Mouse (Mus musculus) sigmoid colon, adult 10 weeks (tissue): ENCODE results near the gene Olfr1337. TPM values are rescaled to one million over a fixed set of nuclear protein-coding genes. Genes with fewer than 3 reads are reported as not detected.

ENCODE experiments used
- polyA plus RNA-seq: library from polyadenylated mRNA; stranded (reverse); fragments of 350-450 nt; fragmentation: Illumina TruSeq; extraction: RNeasy Lipid Tissue Mini Kit (QIAGEN cat#74804); gene quantifications from one replicate; pipeline ENCODE4 v1.2.3, GENCODE M21; 2014; ENCODE audit warnings: low read depth, low replicate concordance

The Olfr1337 gene
- polyA plus RNA-seq: not detected

GRCm38 (mm10) chr4:118782486-118782885, at the start of gene Olfr1337:
Gene Olfr1337 (minus strand): TSS chr4:118782586.

GRCm38 (mm10) chr4:118809844-118810243, 27.5 kb upstream of the Olfr1337 start, which contains the start of gene Olfr1335:
Gene Olfr1335 (minus strand): TSS chr4:118809944.

GRCm38 (mm10) chr4:118758637-118759036, 23.7 kb downstream of the Olfr1337 start, which contains the start of gene Olfr1338:
Gene Olfr1338 (minus strand): TSS chr4:118758737.

GRCm38 (mm10) chr4:118731875-118732274, 50.5 kb downstream of the Olfr1337 start, which contains the start of gene Olfr1339:
Gene Olfr1339 (plus strand): TSS chr4:118732175.

Other genes with a start within 250 kb of the Olfr1337 start
- 3.1 TPM for gene Tmem125, start 238.5 kb downstream of the Olfr1337 start, polyA plus RNA-seq
- not detected for gene Cfap57, start 161.8 kb downstream of the Olfr1337 start, polyA plus RNA-seq
- gene Ebna1bp2, start 161.8 kb downstream of the Olfr1337 start, polyA plus RNA-seq: 20.9 TPM
- not detected for gene Olfr62, start 123.6 kb downstream of the Olfr1337 start, polyA plus RNA-seq
- not detected for gene Olfr1342, start 89.8 kb downstream of the Olfr1337 start, polyA plus RNA-seq
- not detected for gene Olfr1341, start 79.1 kb downstream of the Olfr1337 start, polyA plus RNA-seq
- not detected for gene Olfr1340, start 62.4 kb downstream of the Olfr1337 start, polyA plus RNA-seq
- gene Olfr1339, start 50.4 kb downstream of the Olfr1337 start, polyA plus RNA-seq: not detected
- not detected for gene Olfr1338, start 23.8 kb downstream of the Olfr1337 start, polyA plus RNA-seq
- not detected for gene Olfr1335, start 27.4 kb upstream of the Olfr1337 start, polyA plus RNA-seq
- gene Olfr1333, start 53.7 kb upstream of the Olfr1337 start, polyA plus RNA-seq: not detected
- not detected for gene Olfr1331, start 82.1 kb upstream of the Olfr1337 start, polyA plus RNA-seq
- gene Olfr1330, start 106.0 kb upstream of the Olfr1337 start, polyA plus RNA-seq: not detected
- not detected for gene Olfr1329, start 134.9 kb upstream of the Olfr1337 start, polyA plus RNA-seq
- gene Olfr1328, start 156.0 kb upstream of the Olfr1337 start, polyA plus RNA-seq: not detected
- gene Lao1, start 179.0 kb upstream of the Olfr1337 start, polyA plus RNA-seq: not detected